Mouse (Mus musculus): ENCODE measurements around the gene Gspt1. TPM values are rescaled to one million over a fixed set of nuclear protein-coding genes. Genes with fewer than 3 reads are reported as not detected.

The Gspt1 gene
- polyA plus RNA-seq, 1 experiment, result 79.7 TPM

DNA sequence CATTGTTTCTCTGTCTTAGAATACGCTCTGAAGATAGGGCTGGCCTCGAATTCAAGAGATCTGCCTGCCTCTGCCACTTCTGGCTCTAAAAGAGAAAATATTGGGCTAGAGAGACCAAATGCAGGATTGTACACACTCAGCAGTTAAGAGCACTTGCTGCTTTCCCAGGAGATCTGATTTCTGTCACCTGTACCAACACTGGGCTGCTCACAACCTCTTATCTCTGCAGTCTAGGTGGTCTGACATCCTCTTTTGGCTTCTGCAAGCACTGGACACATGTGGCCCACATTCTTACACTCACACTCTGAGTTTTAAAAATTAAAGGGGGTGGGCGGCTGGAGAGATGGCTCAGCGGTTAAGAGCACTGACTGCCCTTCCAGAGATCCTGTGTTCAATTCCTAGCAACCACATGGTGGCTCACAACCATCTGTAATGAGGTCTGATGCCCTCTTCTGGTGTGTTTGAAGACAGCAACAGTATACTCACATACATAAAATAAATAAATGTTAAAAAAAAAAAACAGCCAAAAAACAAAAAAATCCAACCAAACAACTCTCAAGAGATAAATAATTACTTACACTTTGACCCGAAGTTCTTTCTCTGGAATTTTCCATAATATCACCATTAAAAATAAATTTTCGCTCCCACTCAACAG, 52.3 kb downstream of the Gspt1 start:
- peak overlapping the region; percentile 95 for H3K4me3 ChIP-seq (ENCODE audit: insufficient read depth, poor library complexity, severe bottlenecking)
- H3K27me3 ChIP-seq (ENCODE audit: control insufficient read depth, insufficient read depth, insufficient read length), result no peaks in the 10 kb centered on the region
- peaks cover 58% of the 10 kb centered on the region for H3K36me3 ChIP-seq (ENCODE audit: control insufficient read depth, insufficient read depth)
- peak overlapping the region; percentile 19 for H3ac ChIP-seq (ENCODE audit: control insufficient read depth, insufficient read length, low read depth)
- TF ChIP-seq FOSL1 (IDR thresholded peaks at IDR 0.05; ENCODE audit: insufficient read depth, low read length, poor library complexity, severe bottlenecking) (no peak), MAX (IDR thresholded peaks at IDR 0.05) (no peak), MYOD1 (IDR thresholded peaks at IDR 0.05; ENCODE audit: control insufficient read depth, insufficient read length, low read depth) (no peak), CTCF (IDR thresholded peaks at IDR 0.05; ENCODE audit: control insufficient read depth, insufficient read depth, insufficient read length) (no peak), CEBPB (IDR thresholded peaks at IDR 0.05; ENCODE audit: low read depth) (no peak), MYOG (IDR thresholded peaks at IDR 0.05; ENCODE audit: control insufficient read depth, extremely low read depth, insufficient read length) (no peak), USF1 (IDR thresholded peaks at IDR 0.05; ENCODE audit: low read depth) (no peak)
- peaks cover 99% of the 10 kb centered on the region for H3K79me2 ChIP-seq (ENCODE audit: control insufficient read depth, insufficient read depth)
- H3K79me3 ChIP-seq (ENCODE audit: low read depth), result peaks cover 81% of the 10 kb centered on the region

DNA sequence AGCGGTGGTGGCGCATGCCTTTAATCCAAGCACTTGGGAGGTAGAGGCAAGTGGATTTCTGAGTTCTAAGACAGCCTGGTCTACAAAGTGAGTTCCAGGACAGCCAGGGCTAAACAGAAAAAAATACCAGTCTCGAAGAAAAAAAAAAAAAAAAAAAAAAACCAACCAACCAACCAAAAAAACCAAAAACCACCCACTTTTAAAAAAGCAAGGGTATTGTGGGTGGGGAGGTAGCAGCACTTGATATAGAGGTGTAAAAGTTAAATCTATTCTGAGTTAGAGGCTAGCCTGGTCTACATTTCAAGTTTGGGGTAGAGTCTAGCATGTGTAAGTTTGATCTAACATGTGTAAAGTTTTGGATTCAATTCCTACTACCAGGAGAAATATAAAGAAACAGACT, 53.9 kb downstream of the Gspt1 start:
- peaks cover 86% of the 10 kb centered on the region for H3K79me2 ChIP-seq (ENCODE audit: control insufficient read depth, insufficient read depth)
- TF ChIP-seq USF1 (IDR thresholded peaks at IDR 0.05; ENCODE audit: low read depth), result no peak
- no peak for TF ChIP-seq MYOD1 (IDR thresholded peaks at IDR 0.05; ENCODE audit: control insufficient read depth, insufficient read length, low read depth)
- H3ac ChIP-seq (ENCODE audit: control insufficient read depth, insufficient read length, low read depth), result no peak overlapping the region
- H3K36me3 ChIP-seq (ENCODE audit: control insufficient read depth, insufficient read depth), result peaks cover 67% of the 10 kb centered on the region
- H3K79me3 ChIP-seq (ENCODE audit: low read depth), result peaks cover 77% of the 10 kb centered on the region
- no peak overlapping the region for H3K4me3 ChIP-seq (ENCODE audit: insufficient read depth, poor library complexity, severe bottlenecking)
- no peaks in the 10 kb centered on the region for H3K27me3 ChIP-seq (ENCODE audit: control insufficient read depth, insufficient read depth, insufficient read length)

DNA sequence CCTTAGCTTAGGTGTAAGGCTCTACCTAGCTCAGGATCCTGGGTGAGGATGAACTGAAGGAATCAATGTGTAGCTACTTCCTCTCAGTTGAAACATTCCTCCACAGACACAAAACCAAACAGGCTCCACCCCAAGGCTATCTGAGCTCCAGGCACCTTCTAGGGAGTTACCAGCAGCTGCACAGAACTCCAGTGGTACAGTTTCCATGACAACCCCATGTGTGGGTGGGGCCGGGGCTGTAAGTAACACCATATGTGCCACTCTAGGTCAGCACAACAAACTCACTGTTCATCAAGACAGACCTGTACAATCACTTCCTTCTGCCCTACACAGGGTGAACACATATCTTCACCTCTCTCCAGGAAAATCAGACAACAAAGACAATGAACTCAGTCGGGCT, 55.7 kb downstream of the Gspt1 start:
- TF ChIP-seq FOSL1 (IDR thresholded peaks at IDR 0.05; ENCODE audit: insufficient read depth, low read length, poor library complexity, severe bottlenecking) (no peak), MYOD1 (IDR thresholded peaks at IDR 0.05; ENCODE audit: control insufficient read depth, insufficient read length, low read depth) (no peak), USF1 (IDR thresholded peaks at IDR 0.05; ENCODE audit: low read depth) (no peak), MYOG (IDR thresholded peaks at IDR 0.05; ENCODE audit: control insufficient read depth, extremely low read depth, insufficient read length) (no peak), MAX (IDR thresholded peaks at IDR 0.05) (no peak), CTCF (IDR thresholded peaks at IDR 0.05; ENCODE audit: control insufficient read depth, insufficient read depth, insufficient read length) (no peak), CEBPB (IDR thresholded peaks at IDR 0.05; ENCODE audit: low read depth) (no peak)
- Histone ChIP-seq H3K4me3 (ENCODE audit: insufficient read depth, poor library complexity, severe bottlenecking) (no peak overlapping the region), H3K27me3 (ENCODE audit: control insufficient read depth, insufficient read depth, insufficient read length) (no peaks in the 10 kb centered on the region), H3K36me3 (ENCODE audit: control insufficient read depth, insufficient read depth) (peaks cover 85% of the 10 kb centered on the region), H3ac (ENCODE audit: control insufficient read depth, insufficient read length, low read depth) (no peak overlapping the region), H3K79me3 (ENCODE audit: low read depth) (peaks cover 60% of the 10 kb centered on the region), H3K79me2 (ENCODE audit: control insufficient read depth, insufficient read depth) (peaks cover 69% of the 10 kb centered on the region)

- TF ChIP-seq FOSL1 (IDR thresholded peaks at IDR 0.05; ENCODE audit: insufficient read depth, low read length, poor library complexity, severe bottlenecking) (no peak), MAX (IDR thresholded peaks at IDR 0.05) (no peak), MYOG (IDR thresholded peaks at IDR 0.05; ENCODE audit: control insufficient read depth, extremely low read depth, insufficient read length) (no peak), MYOD1 (IDR thresholded peaks at IDR 0.05; ENCODE audit: control insufficient read depth, insufficient read length, low read depth) (no peak), CEBPB (IDR thresholded peaks at IDR 0.05; ENCODE audit: low read depth) (no peak), CTCF (IDR thresholded peaks at IDR 0.05; ENCODE audit: control insufficient read depth, insufficient read depth, insufficient read length) (no peak), USF1 (IDR thresholded peaks at IDR 0.05; ENCODE audit: low read depth) (no peak)
- H3K27me3 ChIP-seq (ENCODE audit: control insufficient read depth, insufficient read depth, insufficient read length), result no peaks in the 10 kb centered on the region
- peaks cover 99% of the 10 kb centered on the region for H3K36me3 ChIP-seq (ENCODE audit: control insufficient read depth, insufficient read depth)
Observed at GRCm38 (mm10) chr16:11197052-11197451, 57.1 kb downstream of the Gspt1 start.

GRCm38 (mm10) chr16:11193231-11193630, 60.9 kb downstream of the Gspt1 start:
- H3K79me2 ChIP-seq (ENCODE audit: control insufficient read depth, insufficient read depth), result peaks cover 16% of the 10 kb centered on the region
- H3K79me3 ChIP-seq (ENCODE audit: low read depth), result peaks cover 17% of the 10 kb centered on the region
- no peak overlapping the region for H3ac ChIP-seq (ENCODE audit: control insufficient read depth, insufficient read length, low read depth)
- H3K27me3 ChIP-seq (ENCODE audit: control insufficient read depth, insufficient read depth, insufficient read length), result no peaks in the 10 kb centered on the region
- peaks cover 67% of the 10 kb centered on the region for H3K36me3 ChIP-seq (ENCODE audit: control insufficient read depth, insufficient read depth)
- H3K4me3 ChIP-seq (ENCODE audit: insufficient read depth, poor library complexity, severe bottlenecking), result no peak overlapping the region
- TF ChIP-seq FOSL1 (IDR thresholded peaks at IDR 0.05; ENCODE audit: insufficient read depth, low read length, poor library complexity, severe bottlenecking) (no peak), MYOG (IDR thresholded peaks at IDR 0.05; ENCODE audit: control insufficient read depth, extremely low read depth, insufficient read length) (no peak), CEBPB (IDR thresholded peaks at IDR 0.05; ENCODE audit: low read depth) (no peak), USF1 (IDR thresholded peaks at IDR 0.05; ENCODE audit: low read depth) (no peak), MAX (IDR thresholded peaks at IDR 0.05) (no peak), CTCF (IDR thresholded peaks at IDR 0.05; ENCODE audit: control insufficient read depth, insufficient read depth, insufficient read length) (no peak), MYOD1 (IDR thresholded peaks at IDR 0.05; ENCODE audit: control insufficient read depth, insufficient read length, low read depth) (no peak)

More at GRCm38 (mm10) chr16:11197052-11197451, 57.1 kb downstream of the Gspt1 start:
- Histone ChIP-seq H3ac (ENCODE audit: control insufficient read depth, insufficient read length, low read depth) (no peak overlapping the region), H3K79me2 (ENCODE audit: control insufficient read depth, insufficient read depth) (peaks cover 54% of the 10 kb centered on the region), H3K79me3 (ENCODE audit: low read depth) (peaks cover 50% of the 10 kb centered on the region), H3K4me3 (ENCODE audit: insufficient read depth, poor library complexity, severe bottlenecking) (no peak overlapping the region)

DNA sequence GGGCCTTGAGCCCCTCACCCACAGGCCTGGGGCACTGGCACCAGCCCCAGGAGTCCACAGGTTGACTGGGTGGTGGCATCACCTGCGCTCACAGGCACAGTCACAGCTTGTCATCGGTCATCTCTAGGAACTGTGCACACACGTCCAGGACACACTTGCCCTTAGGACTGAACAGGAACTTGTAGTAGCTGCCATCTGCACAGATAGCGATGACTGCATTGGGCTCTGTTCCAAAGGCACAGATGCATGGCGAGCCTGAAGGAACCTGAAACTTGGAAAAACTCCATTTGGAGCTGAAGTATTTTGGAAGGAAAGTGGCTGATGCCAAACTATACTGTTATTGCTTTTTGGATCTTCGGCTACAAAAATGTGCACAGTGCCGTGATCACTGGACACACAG, 64.0 kb downstream of the Gspt1 start:
- H3ac ChIP-seq (ENCODE audit: control insufficient read depth, insufficient read length, low read depth), result no peak overlapping the region
- no peak overlapping the region for H3K4me3 ChIP-seq (ENCODE audit: insufficient read depth, poor library complexity, severe bottlenecking)
- peaks cover 2% of the 10 kb centered on the region for H3K79me3 ChIP-seq (ENCODE audit: low read depth)
- H3K79me2 ChIP-seq (ENCODE audit: control insufficient read depth, insufficient read depth), result no peaks in the 10 kb centered on the region
- TF ChIP-seq CTCF (IDR thresholded peaks at IDR 0.05; ENCODE audit: control insufficient read depth, insufficient read depth, insufficient read length) (no peak), MYOD1 (IDR thresholded peaks at IDR 0.05; ENCODE audit: control insufficient read depth, insufficient read length, low read depth) (no peak), FOSL1 (IDR thresholded peaks at IDR 0.05; ENCODE audit: insufficient read depth, low read length, poor library complexity, severe bottlenecking) (no peak), MYOG (IDR thresholded peaks at IDR 0.05; ENCODE audit: control insufficient read depth, extremely low read depth, insufficient read length) (no peak), CEBPB (IDR thresholded peaks at IDR 0.05; ENCODE audit: low read depth) (no peak), MAX (IDR thresholded peaks at IDR 0.05) (no peak), USF1 (IDR thresholded peaks at IDR 0.05; ENCODE audit: low read depth) (no peak)
- H3K27me3 ChIP-seq (ENCODE audit: control insufficient read depth, insufficient read depth, insufficient read length), result no peaks in the 10 kb centered on the region
- H3K36me3 ChIP-seq (ENCODE audit: control insufficient read depth, insufficient read depth), result peaks cover 36% of the 10 kb centered on the region

All from C2C12 (cell line).